Mouse (Mus musculus) hindbrain, embryonic 12.5 days (tissue): ENCODE results near the gene Cntn4. TPM values are rescaled to one million over a fixed set of nuclear protein-coding genes. Genes with fewer than 3 reads are reported as not detected.

Experiments
- ATAC-seq: fragments of 200-750 bp; cut with Nextera tagmentation; 2 replicates; pipeline ENCODE4 v1.8.0; 2017; ENCODE audit warnings: moderate TSS enrichment; ENCODE audit not compliant: low FRiP score
- H3K27ac ChIP-seq: fragments of 300-500 bp; sonication (generic); 2 replicates; pipeline ENCODE4 v1.5.1; 2016; ENCODE audit warnings: mild to moderate bottlenecking
- H3K27me3 ChIP-seq: fragments of 300-500 bp; sonication (generic); 2 replicates; pipeline ENCODE4 v1.6.1; 2016; ENCODE audit warnings: mild to moderate bottlenecking
- H3K36me3 ChIP-seq: fragments of 300-500 bp; sonication (generic); 2 replicates; pipeline ENCODE4 v1.6.1; 2016; ENCODE audit warnings: mild to moderate bottlenecking
- H3K4me1 ChIP-seq: fragments of 300-500 bp; sonication (generic); 2 replicates; pipeline ENCODE4 v1.6.1; 2016
- H3K4me2 ChIP-seq: fragments of 300-500 bp; sonication (generic); replicated peaks from 2 replicates; pipeline ENCODE4 v1.6.1; 2016; ENCODE audit warnings: mild to moderate bottlenecking
- H3K4me3 ChIP-seq: fragments of 300-500 bp; sonication (generic); 2 replicates; pipeline ENCODE4 v1.5.1; 2016; ENCODE audit warnings: mild to moderate bottlenecking
- H3K9ac ChIP-seq: fragments of 300-500 bp; sonication (generic); 2 replicates; pipeline ENCODE4 v1.6.1; 2016; ENCODE audit warnings: mild to moderate bottlenecking, moderate library complexity
- H3K9me3 ChIP-seq: fragments of 300-500 bp; sonication (generic); replicated peaks from 2 replicates; pipeline ENCODE4 v1.6.1; 2016; ENCODE audit warnings: mild to moderate bottlenecking
- WGBS: fragments of 180-500 bp; shearing (Covaris S2); methylation state at CpG from one replicate; pipeline ENCODE4 v1.1.7; 2016; 5-methylcytosine and 5-hydroxymethylcytosine counted together
- polyA plus RNA-seq: library from polyadenylated mRNA; unstranded; fragments of >200 nt; fragmentation: Nextera tagmentation; extraction: Ambion mirVana; gene quantifications from 2 replicates; pipeline ENCODE4 v1.2.1, GENCODE M21; 2016

The Cntn4 gene
- polyA plus RNA-seq, 1 experiment from 2014 or later: 3.4 TPM

DNA sequence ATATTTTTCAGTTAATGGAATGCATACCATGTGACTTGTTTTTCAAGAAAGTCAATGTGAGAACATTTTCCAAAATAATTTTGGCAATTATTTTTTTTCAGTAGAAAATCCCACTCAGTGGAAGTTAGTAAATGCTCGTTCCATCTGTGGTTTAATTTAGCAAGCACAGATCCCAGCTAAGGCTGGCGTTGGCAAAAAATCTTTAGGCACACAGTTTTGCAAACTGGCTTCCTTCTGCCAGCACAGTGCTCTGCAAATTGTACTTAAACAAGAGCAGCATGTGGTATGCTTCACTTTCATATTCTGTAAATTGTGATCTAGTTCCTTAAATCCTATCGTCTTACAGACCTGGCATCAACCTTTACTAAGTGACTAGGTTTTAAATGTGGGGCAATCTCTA is 821.7 kb downstream of the Cntn4 start:
- Histone ChIP-seq H3K9me3 (no peaks in the 10 kb centered on the region), H3K27ac (no peak overlapping the region), H3K4me1 (no peaks in the 10 kb centered on the region), H3K36me3 (no peaks in the 10 kb centered on the region), H3K4me3 (no peak overlapping the region), H3K4me2 (no peak overlapping the region), H3K27me3 (no peaks in the 10 kb centered on the region), H3K9ac (no peak overlapping the region)
- WGBS: 93% methylated on average over 3 of the region's 3 CpGs
- ATAC-seq: no peak

DNA sequence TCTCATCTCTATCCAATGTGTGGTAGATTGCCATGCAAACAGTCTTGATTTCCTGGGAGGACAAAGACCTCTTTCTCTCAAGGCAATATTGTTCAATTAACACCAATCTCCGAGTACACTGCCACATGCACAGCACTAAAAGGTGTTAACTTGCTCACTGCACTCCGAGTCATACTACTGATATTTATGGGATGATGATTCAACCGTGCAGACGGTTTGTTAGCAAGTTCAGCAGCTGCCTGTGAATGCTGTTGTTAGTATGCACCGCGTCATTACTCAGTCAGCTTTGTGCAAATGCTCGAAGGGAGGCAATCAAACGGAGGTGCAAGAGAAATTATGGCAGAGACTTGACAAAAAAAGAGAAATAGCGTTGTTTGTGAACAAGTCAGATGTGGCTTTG is 826.5 kb downstream of the Cntn4 start:
- 72% methylated on average over 9 of the region's 9 CpGs for WGBS
- H3K27ac ChIP-seq: no peak overlapping the region
- no peak for ATAC-seq
- H3K9me3 ChIP-seq: no peaks in the 10 kb centered on the region
- H3K4me3 ChIP-seq: no peak overlapping the region
- no peak overlapping the region for H3K4me2 ChIP-seq
- H3K4me1 ChIP-seq: no peaks in the 10 kb centered on the region
- H3K27me3 ChIP-seq: no peaks in the 10 kb centered on the region
- H3K9ac ChIP-seq: no peak overlapping the region
- no peaks in the 10 kb centered on the region for H3K36me3 ChIP-seq

GRCm38 (mm10) chr6:106520367-106520766 is 842.9 kb downstream of the Cntn4 start:
- Histone ChIP-seq H3K9ac (no peak overlapping the region), H3K27ac (no peak overlapping the region), H3K4me3 (no peak overlapping the region), H3K4me1 (no peaks in the 10 kb centered on the region), H3K9me3 (no peaks in the 10 kb centered on the region), H3K36me3 (no peaks in the 10 kb centered on the region), H3K4me2 (no peak overlapping the region), H3K27me3 (no peaks in the 10 kb centered on the region)
- ATAC-seq: no peak
- WGBS: 65% methylated on average over 1 of the region's 1 CpGs

GRCm38 (mm10) chr6:106543500-106543899 is 866.0 kb downstream of the Cntn4 start:
- no peaks in the 10 kb centered on the region for H3K4me1 ChIP-seq
- H3K36me3 ChIP-seq: no peaks in the 10 kb centered on the region
- H3K4me3 ChIP-seq: no peak overlapping the region
- no peak overlapping the region for H3K4me2 ChIP-seq
- H3K27ac ChIP-seq: no peak overlapping the region
- ATAC-seq: no peak
- no peaks in the 10 kb centered on the region for H3K9me3 ChIP-seq
- H3K9ac ChIP-seq: no peak overlapping the region
- no peaks in the 10 kb centered on the region for H3K27me3 ChIP-seq

DNA sequence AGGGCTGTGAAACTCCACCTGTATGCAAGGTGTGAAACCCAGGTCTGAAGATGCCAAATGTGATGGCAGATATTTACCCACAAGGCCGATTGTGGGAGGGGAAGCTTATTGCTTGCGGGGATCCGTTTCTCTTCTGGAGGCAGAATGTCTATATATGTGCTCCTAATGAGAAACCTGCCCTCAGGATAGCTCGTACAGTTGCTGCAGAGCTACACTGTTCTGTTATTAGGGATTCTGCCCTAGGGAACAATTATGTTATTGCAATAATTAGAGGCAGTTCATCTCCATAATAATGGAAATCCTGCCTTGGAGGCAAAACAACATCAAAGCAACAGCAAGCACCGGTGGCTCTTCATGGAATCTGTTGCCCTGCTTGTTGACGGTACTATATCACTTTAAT is 884.2 kb downstream of the Cntn4 start:
- peak; percentile 57; the same call in 1 of the 2 replicates for ATAC-seq
- Histone ChIP-seq H3K36me3 (no peaks in the 10 kb centered on the region), H3K9me3 (no peaks in the 10 kb centered on the region), H3K9ac (no peak overlapping the region), H3K4me3 (no peak overlapping the region), H3K4me1 (no peaks in the 10 kb centered on the region), H3K4me2 (no peak overlapping the region), H3K27ac (no peak overlapping the region), H3K27me3 (no peaks in the 10 kb centered on the region)
- 62% methylated on average over 6 of the region's 6 CpGs for WGBS

DNA sequence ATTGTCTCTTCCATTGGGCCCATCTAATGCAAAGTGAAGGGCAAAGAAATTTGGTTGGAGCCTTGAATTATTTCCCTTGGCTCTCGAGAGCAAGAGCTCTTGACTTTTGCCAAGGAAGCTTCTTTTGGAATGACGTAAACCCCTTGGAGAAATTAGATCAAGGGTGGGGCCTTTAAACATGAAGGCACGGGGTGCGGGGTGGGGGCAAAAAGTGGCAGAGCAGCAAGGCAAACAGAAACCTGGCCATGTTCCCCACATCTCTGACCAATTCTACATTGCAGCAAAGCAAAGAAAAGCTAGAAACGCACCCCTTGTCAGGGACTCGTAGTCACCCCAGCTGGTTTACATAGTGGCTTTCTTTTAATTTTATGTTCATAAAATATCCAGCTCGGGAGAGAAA is 887.9 kb downstream of the Cntn4 start:
- no peaks in the 10 kb centered on the region for H3K4me1 ChIP-seq
- H3K27ac ChIP-seq: no peak overlapping the region
- H3K36me3 ChIP-seq: no peaks in the 10 kb centered on the region
- no peak overlapping the region for H3K4me2 ChIP-seq
- 85% methylated on average over 7 of the region's 7 CpGs for WGBS
- no peak overlapping the region for H3K9ac ChIP-seq
- no peak overlapping the region for H3K4me3 ChIP-seq
- no peak for ATAC-seq
- no peaks in the 10 kb centered on the region for H3K27me3 ChIP-seq
- no peaks in the 10 kb centered on the region for H3K9me3 ChIP-seq

- Histone ChIP-seq H3K4me1 (no peaks in the 10 kb centered on the region), H3K36me3 (no peaks in the 10 kb centered on the region), H3K9me3 (no peaks in the 10 kb centered on the region), H3K4me3 (no peak overlapping the region), H3K27ac (no peak overlapping the region), H3K27me3 (no peaks in the 10 kb centered on the region), H3K4me2 (no peak overlapping the region), H3K9ac (no peak overlapping the region)
- peak; percentile 63 for ATAC-seq
- 61% methylated on average over 3 of the region's 3 CpGs for WGBS
These were observed 888.5 kb downstream of the Cntn4 start for GRCm38 (mm10) chr6:106565769-106566459.

DNA sequence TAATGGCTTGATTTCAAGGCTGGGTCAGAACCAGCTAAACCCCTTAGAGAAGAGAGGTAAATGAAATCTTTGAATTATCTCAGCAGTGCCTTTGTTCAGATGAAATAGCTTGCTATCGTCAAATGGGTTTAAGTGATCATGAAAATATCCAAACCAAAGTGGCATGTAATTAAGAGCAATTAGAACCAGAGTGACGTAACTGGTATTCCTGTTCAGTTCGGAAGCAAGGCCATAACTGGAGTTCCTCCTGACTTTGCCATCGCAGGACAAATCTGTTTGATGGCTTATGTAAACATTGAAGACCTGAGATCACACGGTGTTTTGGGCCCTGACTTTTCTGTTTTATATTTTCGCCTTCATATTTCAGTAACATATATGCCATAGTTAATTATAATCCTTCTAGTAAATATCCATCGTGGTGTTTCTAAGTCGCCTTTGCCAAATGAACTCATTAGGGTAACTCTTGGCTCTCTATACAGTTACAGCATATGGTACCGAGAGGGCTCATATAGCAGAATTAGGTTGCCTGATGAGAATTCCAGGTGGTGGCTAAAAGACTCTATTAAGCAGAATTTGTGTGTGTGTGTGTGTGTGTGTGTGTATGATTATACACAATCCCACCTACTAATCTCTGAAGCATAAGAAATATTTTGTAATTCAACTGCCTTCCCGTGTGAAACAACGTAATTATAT is 889.6 kb downstream of the Cntn4 start:
- no peak for ATAC-seq
- no peaks in the 10 kb centered on the region for H3K27me3 ChIP-seq
- no peak overlapping the region for H3K4me2 ChIP-seq
- no peaks in the 10 kb centered on the region for H3K9me3 ChIP-seq
- no peak overlapping the region for H3K9ac ChIP-seq
- H3K4me1 ChIP-seq: no peaks in the 10 kb centered on the region
- H3K36me3 ChIP-seq: no peaks in the 10 kb centered on the region
- 87% methylated on average over 11 of the region's 11 CpGs for WGBS
- no peak overlapping the region for H3K4me3 ChIP-seq
- no peak overlapping the region for H3K27ac ChIP-seq

DNA sequence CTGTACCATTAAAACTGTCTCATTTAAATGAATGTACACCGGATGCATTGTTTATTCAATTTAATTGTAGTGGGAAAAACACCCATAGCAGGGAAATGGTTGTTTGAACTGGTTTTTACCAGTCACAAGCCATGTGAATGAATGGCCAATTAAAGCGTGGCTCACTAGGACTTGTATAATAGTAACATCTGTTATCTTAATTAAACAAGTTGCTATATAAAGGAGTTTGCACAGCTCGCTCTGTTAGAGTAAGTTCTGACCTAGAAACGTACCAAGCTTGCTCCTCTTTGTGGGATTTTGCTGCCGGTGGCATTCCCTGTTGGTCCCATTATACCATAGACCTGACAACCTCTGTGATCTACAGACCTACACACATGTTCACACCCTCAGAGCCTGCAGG is 902.7 kb downstream of the Cntn4 start:
- H3K27ac ChIP-seq: no peak overlapping the region
- H3K27me3 ChIP-seq: no peaks in the 10 kb centered on the region
- H3K4me2 ChIP-seq: no peak overlapping the region
- no peaks in the 10 kb centered on the region for H3K36me3 ChIP-seq
- WGBS: 74% methylated on average over 5 of the region's 5 CpGs
- H3K4me1 ChIP-seq: no peaks in the 10 kb centered on the region
- H3K9ac ChIP-seq: no peak overlapping the region
- no peak overlapping the region for H3K4me3 ChIP-seq
- ATAC-seq: no peak
- no peaks in the 10 kb centered on the region; the same call in 1 of the 2 replicates for H3K9me3 ChIP-seq

- no peaks in the 10 kb centered on the region for H3K36me3 ChIP-seq
- H3K27ac ChIP-seq: no peak overlapping the region
- H3K9me3 ChIP-seq: no peaks in the 10 kb centered on the region
- WGBS: 15% methylated on average over 9 of the region's 9 CpGs
- no peak overlapping the region for H3K4me3 ChIP-seq
- H3K9ac ChIP-seq: no peak overlapping the region
- H3K4me2 ChIP-seq: 0 out of 2 replicates have a peak overlapping the region, but pooled peaks have one; percentile 22
- no peak for ATAC-seq
- H3K4me1 ChIP-seq: peaks cover 3% of the 10 kb centered on the region; the same call in 1 of the 2 replicates
- no peaks in the 10 kb centered on the region for H3K27me3 ChIP-seq
These were observed 916.3 kb downstream of the Cntn4 start for GRCm38 (mm10) chr6:106593756-106594155.

- Histone ChIP-seq H3K4me2 (no peak overlapping the region), H3K36me3 (no peaks in the 10 kb centered on the region), H3K4me1 (no peaks in the 10 kb centered on the region), H3K9me3 (no peaks in the 10 kb centered on the region), H3K27ac (no peak overlapping the region), H3K27me3 (no peaks in the 10 kb centered on the region), H3K4me3 (no peak overlapping the region), H3K9ac (no peak overlapping the region)
- no peak for ATAC-seq
- WGBS: 90% methylated on average over 3 of the region's 3 CpGs
These were observed 939.6 kb downstream of the Cntn4 start for GRCm38 (mm10) chr6:106617081-106617480.

- H3K36me3 ChIP-seq: no peaks in the 10 kb centered on the region
- no peak overlapping the region for H3K4me2 ChIP-seq
- no peaks in the 10 kb centered on the region for H3K27me3 ChIP-seq
- H3K27ac ChIP-seq: no peak overlapping the region
- no peak overlapping the region for H3K9ac ChIP-seq
- no peak for ATAC-seq
- H3K4me1 ChIP-seq: no peaks in the 10 kb centered on the region
- no peak overlapping the region for H3K4me3 ChIP-seq
- H3K9me3 ChIP-seq: no peaks in the 10 kb centered on the region
- 80% methylated on average over 5 of the region's 5 CpGs for WGBS
These were observed 943.8 kb downstream of the Cntn4 start for GRCm38 (mm10) chr6:106621188-106621749.

- Histone ChIP-seq H3K4me3 (no peak overlapping the region), H3K4me2 (no peak overlapping the region), H3K9me3 (no peaks in the 10 kb centered on the region), H3K27ac (no peak overlapping the region), H3K4me1 (no peaks in the 10 kb centered on the region), H3K27me3 (no peaks in the 10 kb centered on the region), H3K9ac (no peak overlapping the region), H3K36me3 (no peaks in the 10 kb centered on the region)
- ATAC-seq: no peak
- WGBS: 88% methylated on average over 3 of the region's 3 CpGs
These were observed 965.6 kb downstream of the Cntn4 start for GRCm38 (mm10) chr6:106643026-106643425.
